Mouse (Mus musculus): Measurements from ENCODE around the gene Fam219a. TPM values are rescaled to one million over a fixed set of nuclear protein-coding genes. Genes with fewer than 3 reads are reported as not detected.

The Fam219a gene
- polyA plus RNA-seq (2015; fragmentation: Nextera tagmentation; extraction: Ambion mirVana), result 16.8 and 18.3 TPM in 2 replicates

DNA sequence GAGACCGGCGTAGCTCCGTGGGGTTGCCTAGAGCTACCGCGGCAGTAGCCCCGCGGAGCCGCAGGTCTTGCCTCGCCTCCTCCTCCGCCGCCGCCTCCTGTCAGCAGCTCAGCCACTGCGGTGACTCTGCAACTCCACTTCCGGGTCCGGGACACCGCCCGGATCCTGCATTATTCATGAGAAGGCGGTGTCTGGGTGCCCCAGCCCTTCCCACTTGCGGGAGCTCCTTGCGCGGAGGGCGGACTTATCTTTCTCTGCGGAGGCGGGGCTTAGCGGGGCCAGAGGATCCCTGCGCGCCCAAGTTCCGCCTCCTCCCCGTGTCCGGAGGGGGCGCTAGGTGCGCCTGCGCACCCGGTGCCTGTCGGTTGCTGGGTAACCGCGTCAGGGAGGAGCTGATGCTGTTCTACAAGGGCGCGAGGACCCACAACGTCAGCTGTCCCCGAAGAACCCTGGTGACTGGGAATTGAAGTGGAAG is at the start of gene Fam219a, which contains the start of gene Dnaic1:
TSS of gene Fam219a (minus strand) at position 128 of the 475 bp plus-strand sequence.
TSS of gene Dnaic1 (plus strand) at position 365 of the 475 bp plus-strand sequence.
- Histone ChIP-seq H3K4me3 (peak within 1 kb of the TSS; percentile 85), H3K27ac (peak within 1 kb of the TSS; percentile 91), H3K4me2 (peak within 1 kb of the TSS; percentile 76), H3K4me1 (peaks cover 33% of the 10 kb centered on the region), H3K9me3 (no peaks in the 10 kb centered on the region), H3K27me3 (replicated peaks) (peaks cover 4% of the 10 kb centered on the region; the same call in 1 of the 2 replicates), H3K36me3 (replicated peaks) (no peaks in the 10 kb centered on the region), H3K9ac (peak within 1 kb of the TSS; percentile 86)
- peak; percentile 97 for ATAC-seq (replicated peaks)
- 1% methylated on average over 41 of the region's 41 CpGs for WGBS

DNA sequence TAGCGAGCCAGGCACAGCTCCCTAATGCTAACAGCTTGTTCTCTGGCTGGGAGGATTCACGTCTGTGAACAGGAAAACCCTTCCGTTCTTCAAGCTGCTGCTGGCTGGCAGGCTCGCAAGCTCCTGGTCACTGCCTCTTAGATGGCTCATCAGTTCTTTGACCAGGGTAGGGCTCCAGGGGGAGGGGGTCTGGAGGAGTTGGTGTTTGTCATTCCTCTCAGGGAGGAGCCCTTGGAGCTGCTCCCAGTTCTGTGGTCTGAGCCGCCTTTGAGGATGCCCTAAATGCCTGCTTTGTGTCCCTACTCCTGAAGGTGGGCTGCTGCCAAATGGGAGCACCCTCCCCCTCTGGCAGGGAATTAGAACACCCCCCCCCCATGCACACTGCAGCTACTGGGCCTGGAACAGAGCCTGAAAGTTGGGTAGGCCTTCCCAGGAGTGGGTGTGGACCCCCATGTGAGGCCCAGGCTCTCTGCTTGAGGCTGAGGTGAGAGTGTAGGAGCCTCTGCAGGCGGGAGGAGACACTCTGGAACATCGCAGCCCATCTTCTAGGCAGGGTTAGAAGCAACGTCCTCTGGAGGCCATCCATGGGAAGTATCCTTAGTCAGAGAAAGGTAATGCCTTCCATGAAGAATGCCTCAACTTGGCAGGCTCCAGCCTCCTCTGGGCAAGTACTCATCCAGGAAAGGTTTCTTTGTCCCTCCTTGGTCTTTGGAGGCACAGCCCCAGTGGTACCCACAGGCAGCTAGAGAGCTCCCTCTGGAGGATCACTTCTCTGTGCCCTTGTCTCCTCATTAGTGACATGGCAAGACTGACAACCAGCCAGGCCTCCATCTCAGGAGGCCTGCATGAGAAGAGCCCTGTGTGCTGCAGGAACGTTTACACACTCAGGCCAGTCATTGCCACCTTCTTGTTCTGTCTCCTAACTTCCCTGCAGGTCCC is 46.6 kb upstream of the Fam219a start:
- WGBS, result 53% methylated on average over 9 of the region's 9 CpGs
- H3K4me2 ChIP-seq, result no peak overlapping the region
- no peak overlapping the region for H3K9ac ChIP-seq
- H3K9me3 ChIP-seq, result no peaks in the 10 kb centered on the region
- H3K27ac ChIP-seq, result peak overlapping the region; percentile 47
- H3K27me3 ChIP-seq (replicated peaks), result 0 out of 2 replicates have a peak, but pooled peaks cover 2% of the 10 kb centered on the region
- H3K4me1 ChIP-seq, result peaks cover 50% of the 10 kb centered on the region
- peak; percentile 76 for ATAC-seq (replicated peaks)
- H3K4me3 ChIP-seq, result no peak overlapping the region
- H3K36me3 ChIP-seq (replicated peaks), result no peaks in the 10 kb centered on the region

DNA sequence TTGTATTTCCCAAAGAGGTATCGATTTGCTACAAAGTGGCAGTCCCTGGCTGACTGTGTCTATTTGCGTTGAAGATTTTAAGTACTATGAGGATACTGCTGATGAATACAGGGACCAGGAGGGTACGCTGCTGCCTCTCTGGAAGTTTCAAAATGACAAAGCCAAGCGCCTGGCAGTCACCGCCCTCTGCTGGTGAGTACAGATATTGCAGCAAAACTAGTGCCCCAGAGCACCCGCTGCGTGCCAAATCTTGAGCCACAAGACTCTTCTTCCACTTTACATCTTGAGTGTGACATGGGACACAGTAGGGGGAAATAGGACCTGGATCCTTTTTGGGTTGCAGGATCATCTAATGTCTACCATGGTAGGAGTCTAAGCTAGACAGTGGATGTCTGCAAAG is 44.8 kb upstream of the Fam219a start:
- Histone ChIP-seq H3K27me3 (replicated peaks) (0 out of 2 replicates have a peak, but pooled peaks cover 2% of the 10 kb centered on the region), H3K4me3 (no peak overlapping the region), H3K4me1 (peaks cover 53% of the 10 kb centered on the region), H3K4me2 (no peak overlapping the region), H3K36me3 (replicated peaks) (no peaks in the 10 kb centered on the region), H3K9me3 (no peaks in the 10 kb centered on the region), H3K9ac (no peak overlapping the region), H3K27ac (peak overlapping the region; percentile 27; the same call in 1 of the 2 replicates)
- no peak for ATAC-seq (replicated peaks)
- WGBS, result 5% methylated on average over 7 of the region's 7 CpGs

DNA sequence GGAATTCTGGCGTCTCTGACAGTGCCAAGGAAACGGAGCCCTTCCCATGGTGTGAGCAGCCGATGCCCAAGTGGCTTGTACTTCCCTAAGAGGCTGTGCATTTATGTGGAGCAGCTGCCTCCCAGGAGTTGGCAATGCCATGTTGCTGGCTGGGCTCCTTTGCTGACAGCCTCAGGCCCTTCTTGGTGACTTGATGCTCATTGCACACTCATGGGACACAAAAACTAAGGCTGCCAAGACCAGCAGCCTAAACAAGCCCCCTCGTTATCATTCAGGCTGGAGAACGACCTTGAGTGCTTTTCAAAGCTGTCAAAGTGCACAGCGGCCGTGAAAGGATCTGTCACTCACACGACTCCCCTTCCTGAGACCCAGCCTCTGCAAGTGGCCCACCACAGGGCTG is 42.8 kb upstream of the Fam219a start:
- no peak overlapping the region for H3K4me3 ChIP-seq
- peaks cover 39% of the 10 kb centered on the region for H3K4me1 ChIP-seq
- no peaks in the 10 kb centered on the region for H3K9me3 ChIP-seq
- no peak overlapping the region for H3K9ac ChIP-seq
- 10% methylated on average over 8 of the region's 8 CpGs for WGBS
- H3K36me3 ChIP-seq (replicated peaks), result no peaks in the 10 kb centered on the region
- ATAC-seq (replicated peaks), result peak; percentile 62
- peak overlapping the region; percentile 69 for H3K27ac ChIP-seq
- no peak overlapping the region for H3K4me2 ChIP-seq
- 0 out of 2 replicates have a peak, but pooled peaks cover 2% of the 10 kb centered on the region for H3K27me3 ChIP-seq (replicated peaks)

DNA sequence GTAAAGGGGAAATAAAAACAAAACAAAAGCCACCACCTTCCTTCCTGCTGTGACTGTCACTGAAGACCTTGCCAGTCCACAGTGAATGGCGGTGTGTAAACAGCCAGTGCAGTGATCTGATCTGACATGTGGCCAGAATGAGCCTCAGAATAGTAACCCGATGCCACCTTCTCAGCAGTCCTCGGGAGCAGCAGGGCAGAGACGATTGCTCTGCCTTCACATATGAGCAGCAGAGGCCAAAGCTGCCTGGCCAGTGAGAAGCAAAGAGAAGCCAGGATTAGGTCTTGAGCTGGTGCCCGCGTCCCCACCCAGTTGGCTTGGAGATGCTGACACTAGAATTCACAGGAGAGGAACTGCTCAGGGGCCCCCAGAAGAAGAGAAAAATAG is 41.2 kb upstream of the Fam219a start:
- 28% methylated on average over 6 of the region's 6 CpGs for WGBS
- Histone ChIP-seq H3K36me3 (replicated peaks) (no peaks in the 10 kb centered on the region), H3K4me1 (peaks cover 39% of the 10 kb centered on the region), H3K9ac (no peak overlapping the region), H3K27ac (no peak overlapping the region), H3K4me2 (no peak overlapping the region), H3K9me3 (no peaks in the 10 kb centered on the region), H3K4me3 (no peak overlapping the region), H3K27me3 (replicated peaks) (0 out of 2 replicates have a peak, but pooled peaks cover under 1% of the 10 kb centered on the region)
- no peak for ATAC-seq (replicated peaks)

DNA sequence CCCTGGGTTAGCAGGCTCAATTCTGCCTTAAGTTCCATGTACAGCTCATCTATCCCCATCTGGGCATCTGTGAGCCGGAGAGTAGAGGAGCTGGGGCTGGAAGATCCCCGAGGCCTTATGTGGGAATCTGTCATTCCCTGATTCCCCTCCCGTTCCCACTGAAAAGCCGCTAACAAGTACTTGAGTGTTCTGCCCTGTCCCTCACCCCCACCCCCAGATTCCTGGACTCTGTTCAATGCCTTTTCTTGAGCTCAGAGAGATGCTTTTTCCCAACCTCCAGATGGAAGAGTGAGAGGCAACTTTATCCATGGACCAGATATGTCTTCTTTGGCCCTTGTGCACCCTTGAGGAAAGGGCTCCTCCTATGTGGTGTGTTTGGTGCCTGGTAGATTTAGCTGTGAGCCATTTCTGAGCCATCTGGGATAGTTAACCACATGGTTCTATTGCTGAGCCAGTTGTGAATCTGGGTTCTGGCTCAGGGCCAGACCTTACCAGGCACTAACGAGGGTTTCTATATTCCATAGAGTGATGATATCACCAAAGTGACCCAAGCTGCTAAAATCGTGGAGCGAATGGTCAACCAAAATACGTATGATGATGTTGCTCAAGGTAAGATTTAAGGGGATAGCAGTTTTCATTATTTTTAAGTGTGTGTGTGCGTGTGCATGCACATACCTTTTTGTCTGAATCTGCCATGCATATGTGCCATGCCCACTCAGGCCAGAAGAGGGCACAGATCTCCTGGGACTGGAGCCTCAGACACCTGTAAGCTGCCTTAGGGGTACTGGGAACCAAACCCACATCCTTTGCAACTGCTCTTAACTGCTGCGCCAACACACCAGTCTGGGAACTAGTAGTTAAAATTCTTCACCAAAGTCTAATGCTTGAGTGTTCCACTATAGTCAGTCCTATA is 40.6 kb upstream of the Fam219a start:
- 69% methylated on average over 10 of the region's 10 CpGs for WGBS
- H3K4me2 ChIP-seq, result no peak overlapping the region
- no peak for ATAC-seq (replicated peaks)
- no peaks in the 10 kb centered on the region for H3K36me3 ChIP-seq (replicated peaks)
- H3K4me1 ChIP-seq, result peaks cover 35% of the 10 kb centered on the region
- no peaks in the 10 kb centered on the region for H3K9me3 ChIP-seq
- H3K4me3 ChIP-seq, result no peak overlapping the region
- H3K27me3 ChIP-seq (replicated peaks), result no peaks in the 10 kb centered on the region
- H3K27ac ChIP-seq, result no peak overlapping the region
- no peak overlapping the region for H3K9ac ChIP-seq

DNA sequence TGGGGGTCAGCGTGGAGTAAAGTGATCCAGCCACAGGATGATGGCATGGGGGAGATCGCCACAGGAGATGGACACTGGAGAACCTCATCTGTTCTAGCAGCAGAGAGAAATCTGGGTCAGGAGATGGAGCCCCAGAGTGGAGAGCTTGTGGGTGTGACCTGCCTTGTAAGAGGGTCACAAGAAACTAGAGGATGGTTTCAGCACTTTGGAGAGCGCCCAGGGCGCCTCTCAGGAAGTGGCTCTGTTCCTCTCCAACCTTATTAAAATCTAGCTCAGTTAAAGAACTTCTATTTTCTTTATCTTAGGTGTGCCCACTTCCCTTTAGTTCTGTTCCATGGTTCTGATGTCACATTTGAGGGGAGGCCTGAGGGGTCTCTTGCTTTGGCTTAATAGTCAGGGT is 37.4 kb upstream of the Fam219a start:
- Histone ChIP-seq H3K36me3 (replicated peaks) (no peaks in the 10 kb centered on the region), H3K9ac (no peak overlapping the region), H3K4me3 (no peak overlapping the region), H3K4me1 (peaks cover 23% of the 10 kb centered on the region), H3K4me2 (no peak overlapping the region), H3K9me3 (no peaks in the 10 kb centered on the region), H3K27me3 (replicated peaks) (0 out of 2 replicates have a peak, but pooled peaks cover 5% of the 10 kb centered on the region), H3K27ac (no peak overlapping the region)
- 52% methylated on average over 4 of the region's 4 CpGs for WGBS
- no peak for ATAC-seq (replicated peaks)

DNA sequence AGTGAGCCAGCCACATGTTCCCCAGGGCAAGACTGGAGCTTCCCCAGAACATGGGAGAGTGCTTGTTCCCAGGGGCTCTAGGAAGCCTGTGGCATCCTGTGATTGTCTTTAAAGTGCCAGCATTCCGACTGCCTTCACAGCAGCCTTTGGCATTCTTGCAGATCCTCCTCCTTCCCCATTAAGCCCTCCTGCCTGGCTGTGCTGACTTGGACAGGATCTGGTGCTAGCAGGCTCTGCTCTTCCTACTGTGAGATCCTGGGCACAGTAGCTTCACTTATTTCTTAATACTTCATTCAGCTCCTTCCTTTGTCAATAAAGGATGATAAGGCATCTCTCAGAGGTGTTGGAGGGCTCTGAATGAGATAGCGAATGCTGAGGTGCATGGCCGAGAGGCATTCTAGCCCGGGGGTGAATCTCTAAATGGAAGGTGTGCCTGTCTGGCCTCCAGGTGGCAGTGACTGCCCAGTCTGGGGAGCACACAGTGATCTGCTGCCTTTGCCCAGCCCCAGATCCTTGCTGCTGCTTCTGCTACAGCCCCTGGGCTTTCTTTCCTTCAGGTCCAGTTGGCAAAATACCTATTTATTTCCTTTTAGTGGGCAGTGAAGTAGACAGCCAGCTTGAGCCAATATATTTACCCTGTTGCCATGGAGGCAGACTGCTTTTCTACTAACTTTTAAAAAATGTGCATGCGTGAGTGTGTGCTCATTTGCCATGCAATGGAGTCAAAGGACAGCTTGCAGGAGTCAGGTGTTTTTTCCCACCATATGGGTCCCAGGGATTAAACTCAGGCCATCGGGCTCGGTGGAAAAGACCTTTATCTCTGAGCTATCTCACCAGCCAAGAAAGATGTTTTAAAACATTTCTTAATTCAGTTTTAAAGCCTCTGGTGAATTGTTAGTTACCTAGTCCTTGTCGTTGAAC is 35.4 kb upstream of the Fam219a start:
- Histone ChIP-seq H3K36me3 (replicated peaks) (no peaks in the 10 kb centered on the region), H3K4me3 (no peak overlapping the region), H3K4me1 (peaks cover 14% of the 10 kb centered on the region), H3K9ac (no peak overlapping the region; the same call in 1 of the 2 replicates), H3K4me2 (no peak overlapping the region), H3K27me3 (replicated peaks) (0 out of 2 replicates have a peak, but pooled peaks cover 5% of the 10 kb centered on the region), H3K9me3 (no peaks in the 10 kb centered on the region), H3K27ac (peak overlapping the region; percentile 46; the same call in 1 of the 2 replicates)
- peak; percentile 75 for ATAC-seq (replicated peaks)
- 19% methylated on average over 8 of the region's 8 CpGs for WGBS

DNA sequence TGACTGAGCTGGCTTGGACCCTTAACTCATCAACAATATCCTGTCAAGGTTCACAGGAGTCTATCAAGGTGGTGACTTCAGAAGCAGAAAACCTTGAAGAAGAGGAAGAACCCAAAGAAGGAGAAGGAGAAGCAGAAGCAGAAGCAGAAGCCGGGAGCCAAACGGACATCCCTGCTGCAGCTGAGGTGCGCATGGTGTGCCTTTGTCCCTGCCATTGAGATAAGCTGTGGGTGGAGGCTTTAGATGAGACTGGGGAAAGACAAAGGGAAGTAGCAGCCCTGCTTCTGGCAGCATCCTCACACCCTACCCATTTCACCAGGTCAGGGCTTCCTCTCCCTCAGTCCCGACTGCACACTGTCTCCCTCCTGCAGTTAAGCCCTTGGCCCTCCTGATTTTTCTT is 33.5 kb upstream of the Fam219a start:
- Histone ChIP-seq H3K4me2 (no peak overlapping the region), H3K4me3 (no peak overlapping the region), H3K9me3 (no peaks in the 10 kb centered on the region), H3K36me3 (replicated peaks) (no peaks in the 10 kb centered on the region), H3K4me1 (peaks cover 10% of the 10 kb centered on the region), H3K27ac (no peak overlapping the region), H3K27me3 (replicated peaks) (0 out of 2 replicates have a peak, but pooled peaks cover 5% of the 10 kb centered on the region), H3K9ac (no peak overlapping the region)
- WGBS, result 30% methylated on average over 4 of the region's 4 CpGs
- ATAC-seq (replicated peaks), result no peak

DNA sequence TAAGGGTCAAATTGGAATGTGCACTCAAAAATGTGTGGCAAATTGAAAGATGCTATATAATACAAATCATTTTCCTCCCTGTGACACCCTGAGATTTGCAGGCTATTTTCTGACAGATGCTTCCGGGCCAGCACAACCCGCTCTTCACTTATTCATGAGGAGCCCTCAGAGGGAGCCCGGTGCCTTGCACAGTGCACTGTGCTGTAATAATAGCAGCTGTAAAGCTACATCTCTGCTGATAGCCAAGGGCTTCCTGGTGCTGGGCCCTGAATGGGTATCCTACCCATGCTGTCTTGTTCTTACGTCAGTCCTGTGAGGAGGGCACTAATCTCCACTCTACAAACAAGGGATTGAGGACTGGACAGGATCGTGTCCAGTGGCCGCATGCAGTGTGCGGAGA is 14.0 kb upstream of the Fam219a start:
- Histone ChIP-seq H3K4me1 (peaks cover 9% of the 10 kb centered on the region), H3K4me2 (no peak overlapping the region), H3K9me3 (no peaks in the 10 kb centered on the region), H3K27me3 (replicated peaks) (no peaks in the 10 kb centered on the region), H3K9ac (no peak overlapping the region), H3K36me3 (replicated peaks) (no peaks in the 10 kb centered on the region), H3K4me3 (no peak overlapping the region), H3K27ac (0 out of 2 replicates have a peak overlapping the region, but pooled peaks have one; percentile 30)
- 52% methylated on average over 7 of the region's 7 CpGs for WGBS
- no peak; the same call in 1 of the 2 replicates for ATAC-seq (replicated peaks)

DNA sequence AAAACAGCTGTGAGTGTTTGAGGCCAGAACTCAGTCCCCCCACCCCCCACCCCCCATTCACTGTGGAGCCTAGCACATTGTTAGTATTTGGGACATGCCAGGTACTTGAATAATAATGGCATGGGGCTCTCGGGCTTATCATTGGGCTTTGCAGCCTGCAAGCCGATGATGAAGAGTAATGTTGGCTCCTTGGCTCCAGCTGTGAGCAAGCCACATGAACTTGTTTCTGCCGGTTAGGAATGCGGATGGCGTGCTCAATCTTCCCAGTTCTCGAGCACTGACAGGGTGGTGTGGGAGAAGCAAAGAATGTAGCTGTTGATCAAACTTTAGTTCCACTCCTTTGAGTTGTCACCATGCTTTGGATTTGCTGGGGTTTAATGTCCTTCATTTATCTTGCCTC is 6.6 kb upstream of the Fam219a start:
- 33% methylated on average over 6 of the region's 6 CpGs for WGBS
- Histone ChIP-seq H3K4me2 (no peak overlapping the region), H3K4me1 (peaks cover 13% of the 10 kb centered on the region), H3K27ac (no peak overlapping the region), H3K36me3 (replicated peaks) (no peaks in the 10 kb centered on the region), H3K4me3 (no peak overlapping the region), H3K9me3 (no peaks in the 10 kb centered on the region), H3K27me3 (replicated peaks) (peaks cover 4% of the 10 kb centered on the region; the same call in 1 of the 2 replicates), H3K9ac (no peak overlapping the region)
- ATAC-seq (replicated peaks), result no peak

All from midbrain, embryonic 15.5 days (tissue).